Mouse (Mus musculus) intestine, embryonic 16.5 days (tissue): ENCODE results near the gene Lrwd1. TPM values are rescaled to one million over a fixed set of nuclear protein-coding genes. Genes with fewer than 3 reads are reported as not detected.
"Not testable (repeated sequence)": the region's sequence is repeated elsewhere in the genome, so short reads cannot be mapped to it uniquely, and the experiment has no call there.

Experiments
- ATAC-seq: fragments of 200-750 bp; cut with Nextera tagmentation; 2 replicates; pipeline ENCODE4 v1.8.0; 2017; ENCODE audit warnings: moderate TSS enrichment, moderate library complexity
- H3K27ac ChIP-seq: fragments of 300-500 bp; sonication (generic); 2 replicates; pipeline ENCODE4 v1.5.1; 2014; ENCODE audit warnings: mild to moderate bottlenecking, low read length
- H3K27me3 ChIP-seq: fragments of 300-500 bp; sonication (generic); replicated peaks from 2 replicates; pipeline ENCODE4 v1.6.1; 2014; ENCODE audit warnings: low read length, control low read depth, mixed read lengths; ENCODE audit not compliant: control insufficient read depth, insufficient read depth
- H3K36me3 ChIP-seq: fragments of 300-500 bp; sonication (generic); 2 replicates; pipeline ENCODE4 v1.6.1; 2014; ENCODE audit warnings: low read length, control low read depth; ENCODE audit not compliant: control insufficient read depth, insufficient read depth
- H3K4me1 ChIP-seq: fragments of 300-500 bp; sonication (generic); 2 replicates; pipeline ENCODE4 v1.6.1; 2014; ENCODE audit warnings: low read length, control low read depth, mixed read lengths; ENCODE audit not compliant: control insufficient read depth, insufficient read depth
- H3K4me2 ChIP-seq: fragments of 300-500 bp; sonication (generic); 2 replicates; pipeline ENCODE4 v1.6.1; 2014; ENCODE audit warnings: low read depth, low read length, control low read depth
- H3K4me3 ChIP-seq: fragments of 300-500 bp; sonication (generic); 2 replicates; pipeline ENCODE4 v1.5.1; 2014; ENCODE audit warnings: mild to moderate bottlenecking, low read length
- H3K9ac ChIP-seq: fragments of 300-500 bp; sonication (generic); 2 replicates; pipeline ENCODE4 v1.6.1; 2014; ENCODE audit warnings: low read depth, low read length
- H3K9me3 ChIP-seq: fragments of 300-500 bp; sonication (generic); 2 replicates; pipeline ENCODE4 v1.6.1; 2016; ENCODE audit warnings: low read length, control low read depth; ENCODE audit not compliant: control insufficient read depth
- WGBS: fragments of 180-500 bp; shearing (Covaris S2); extraction: QIAGEN DNeasy Blood & Tissue Kit; methylation state at CpG from one replicate; pipeline ENCODE4 v1.1.7; 2014; 5-methylcytosine and 5-hydroxymethylcytosine counted together
- polyA plus RNA-seq: library from polyadenylated mRNA; unstranded; fragments of >200 nt; fragmentation: Nextera tagmentation; extraction: Ambion mirVana; gene quantifications from 2 replicates; pipeline ENCODE4 v1.2.1, GENCODE M21; 2015

Gene Lrwd1
- polyA plus RNA-seq, 1 experiment from 2014 or later, result 22.7 TPM

DNA sequence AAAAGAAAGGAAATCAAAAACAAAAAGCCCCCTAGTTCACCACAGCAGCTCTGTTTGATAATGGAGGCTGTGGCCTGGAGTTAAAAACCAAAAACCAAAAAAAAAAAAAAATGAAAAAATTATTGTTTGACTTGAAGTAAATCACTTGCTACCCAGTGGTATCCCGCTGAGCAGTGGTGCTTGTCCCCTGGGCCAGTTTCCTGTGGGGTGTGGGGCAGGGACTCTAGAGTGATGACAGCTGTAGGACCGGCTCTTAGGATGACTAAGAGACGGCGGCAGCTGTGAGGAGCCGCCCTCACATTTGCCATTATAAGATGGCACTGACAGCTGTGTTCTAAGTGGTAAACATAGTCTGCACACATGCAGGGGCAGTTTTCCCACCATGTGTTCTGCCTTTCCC is 19.5 kb upstream of the Lrwd1 start:
- Histone ChIP-seq H3K4me2 (no peak overlapping the region), H3K9me3 (no peaks in the 10 kb centered on the region), H3K4me3 (no peak overlapping the region), H3K4me1 (no peaks in the 10 kb centered on the region), H3K27ac (no peak overlapping the region), H3K36me3 (no peaks in the 10 kb centered on the region), H3K9ac (no peak overlapping the region), H3K27me3 (no peaks in the 10 kb centered on the region)
- WGBS, result 77% methylated on average over 5 of the region's 5 CpGs
- ATAC-seq, result no peak

DNA sequence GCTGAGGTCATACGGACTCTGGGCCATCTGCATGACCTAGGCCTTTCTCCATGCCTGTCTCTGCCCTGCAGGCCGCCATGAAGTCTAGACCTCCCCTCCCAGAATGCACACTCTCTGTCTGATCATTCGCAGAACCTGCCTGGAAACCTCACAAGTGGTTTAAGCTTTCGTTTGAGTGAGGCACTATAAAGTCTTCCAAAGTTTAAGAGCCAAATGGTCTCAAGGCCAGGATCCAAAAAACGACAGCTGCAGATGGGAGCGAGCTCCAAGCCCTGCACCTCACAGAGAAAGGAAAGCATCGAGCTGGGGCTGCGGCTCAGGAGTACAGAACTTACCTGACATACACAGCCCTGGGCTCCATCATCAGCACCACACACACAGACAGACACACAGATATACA is 16.5 kb upstream of the Lrwd1 start:
- Histone ChIP-seq H3K4me1 (no peaks in the 10 kb centered on the region), H3K4me2 (no peak overlapping the region), H3K36me3 (no peaks in the 10 kb centered on the region), H3K9ac (no peak overlapping the region), H3K27ac (no peak overlapping the region), H3K27me3 (no peaks in the 10 kb centered on the region), H3K9me3 (no peaks in the 10 kb centered on the region), H3K4me3 (no peak overlapping the region)
- ATAC-seq, result no peak
- WGBS, result 67% methylated on average over 8 of the region's 8 CpGs

DNA sequence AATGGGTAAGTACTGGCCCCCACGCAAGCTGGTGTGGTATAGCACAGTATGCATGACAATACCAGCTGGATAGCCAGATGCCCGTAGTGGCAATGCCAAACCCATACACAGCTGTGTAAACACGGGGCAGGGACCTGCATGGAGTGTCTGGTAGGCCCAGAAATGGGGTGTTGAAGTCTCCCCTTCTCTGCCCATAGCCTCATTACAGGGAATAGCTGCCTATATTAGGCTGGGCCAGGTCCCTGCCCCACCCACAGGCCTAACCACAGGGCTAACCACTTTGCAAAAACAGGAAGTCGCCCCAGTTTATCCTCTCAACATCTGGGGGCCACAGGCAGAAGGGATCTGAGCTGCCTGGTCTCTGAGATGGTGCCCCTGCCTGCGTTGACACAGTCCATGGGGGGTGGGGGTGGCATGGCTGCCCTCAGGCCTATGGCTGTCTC is 13.3 kb upstream of the Lrwd1 start:
- not testable (repeated sequence) for H3K27me3 ChIP-seq, H3K9me3 ChIP-seq, H3K4me2 ChIP-seq, H3K4me3 ChIP-seq, H3K36me3 ChIP-seq, H3K4me1 ChIP-seq, H3K27ac ChIP-seq, H3K9ac ChIP-seq
- 76% methylated on average over 5 of the region's 5 CpGs for WGBS
- peak; percentile 6; the same call in 1 of the 2 replicates for ATAC-seq

DNA sequence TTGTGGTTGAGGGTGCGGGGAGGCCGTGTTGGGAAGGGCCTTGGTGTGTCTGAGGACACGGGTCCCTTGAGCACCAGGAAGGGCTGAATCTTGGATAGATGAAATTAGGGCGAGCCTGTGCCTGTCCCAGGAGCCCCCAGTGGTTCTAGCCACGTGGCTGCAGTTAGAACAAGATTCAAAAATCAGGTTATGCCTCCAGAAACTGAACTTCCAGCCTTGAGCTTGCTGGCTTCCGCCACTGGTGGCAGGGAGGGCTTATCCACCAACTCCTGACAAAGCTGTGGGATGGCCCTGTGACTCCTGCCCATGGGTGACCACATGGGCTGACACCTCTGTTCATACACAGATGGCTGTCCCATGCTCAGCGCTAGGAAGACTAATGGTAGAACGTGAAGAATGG is 11.8 kb upstream of the Lrwd1 start:
- Histone ChIP-seq H3K27me3 (no peaks in the 10 kb centered on the region), H3K27ac (no peak overlapping the region), H3K4me1 (no peaks in the 10 kb centered on the region), H3K9ac (no peak overlapping the region), H3K36me3 (no peaks in the 10 kb centered on the region; the same call in 1 of the 2 replicates), H3K4me3 (no peak overlapping the region), H3K4me2 (no peak overlapping the region), H3K9me3 (no peaks in the 10 kb centered on the region)
- 71% methylated on average over 8 of the region's 8 CpGs for WGBS
- no peak for ATAC-seq

DNA sequence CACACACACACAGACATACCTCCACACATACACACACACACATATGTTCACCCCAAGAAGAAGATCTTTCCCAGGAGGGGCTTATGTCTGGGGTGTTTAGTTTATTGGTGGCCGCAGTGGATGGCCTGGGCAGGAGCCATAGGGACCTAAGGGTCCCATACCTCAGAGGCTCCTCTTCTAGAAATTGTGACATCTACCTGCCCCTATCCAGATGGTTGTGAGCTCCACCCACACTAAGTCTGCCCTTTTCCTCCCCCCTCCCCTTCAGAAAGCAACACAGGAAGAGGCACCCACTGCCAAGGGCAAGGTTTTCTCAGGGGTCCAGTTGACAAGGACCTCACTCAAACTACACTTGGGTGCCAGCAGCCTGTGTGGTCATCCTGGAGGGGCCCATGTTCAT is 11.1 kb upstream of the Lrwd1 start:
- Histone ChIP-seq H3K4me1 (no peaks in the 10 kb centered on the region), H3K9ac (no peak overlapping the region), H3K36me3 (peaks cover 5% of the 10 kb centered on the region; the same call in 1 of the 2 replicates), H3K27me3 (no peaks in the 10 kb centered on the region), H3K4me3 (no peak overlapping the region), H3K4me2 (no peak overlapping the region), H3K9me3 (no peaks in the 10 kb centered on the region), H3K27ac (no peak overlapping the region)
- WGBS, result 81% methylated on average over 1 of the region's 1 CpGs
- no peak for ATAC-seq

DNA sequence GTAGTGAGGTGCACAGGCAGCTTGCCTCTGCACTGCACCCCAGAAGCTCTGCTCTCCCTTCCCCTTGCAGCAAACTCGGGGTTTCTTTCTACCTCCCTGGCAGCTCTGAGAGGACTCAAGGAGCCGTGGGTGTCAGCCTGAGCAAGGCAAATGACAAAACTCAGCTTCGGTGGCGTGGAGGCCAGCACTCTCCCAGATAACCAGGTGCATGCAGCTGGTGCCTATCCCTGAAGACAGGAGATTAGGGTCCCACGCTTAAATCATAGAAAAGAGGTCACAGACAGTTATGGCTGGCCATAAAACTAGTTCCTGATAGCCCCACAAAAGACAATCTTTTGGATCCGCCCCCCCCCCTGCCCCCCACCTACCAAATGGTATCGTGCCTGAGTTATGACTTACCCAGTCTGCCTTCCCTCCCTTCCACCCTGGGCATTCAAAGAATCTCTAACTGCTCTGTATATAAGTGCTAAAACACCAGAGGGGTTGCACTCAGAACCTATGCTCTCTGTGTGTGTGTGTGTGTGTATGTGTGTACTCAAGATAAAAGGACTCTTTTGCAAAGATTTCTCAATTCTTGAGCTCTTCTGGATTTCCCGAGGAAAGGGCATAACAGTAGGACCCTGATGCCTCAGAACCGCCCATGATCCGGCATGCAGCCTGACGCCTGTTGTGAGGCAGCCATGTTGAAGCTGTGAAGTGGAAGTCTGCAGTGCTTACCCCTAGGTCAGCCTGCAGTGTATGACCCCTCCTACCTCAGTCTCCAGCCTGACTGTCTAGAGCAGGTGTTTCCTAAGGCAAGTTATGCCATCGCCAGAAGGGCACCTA is 8.9 kb upstream of the Lrwd1 start:
- H3K27ac ChIP-seq, result no peak overlapping the region
- ATAC-seq, result no peak
- H3K27me3 ChIP-seq, result no peaks in the 10 kb centered on the region
- 46% methylated on average over 12 of the region's 12 CpGs for WGBS
- H3K9ac ChIP-seq, result peak overlapping the region; percentile 48; the same call in 1 of the 2 replicates
- H3K4me3 ChIP-seq, result no peak overlapping the region
- no peaks in the 10 kb centered on the region for H3K4me1 ChIP-seq
- peaks cover 11% of the 10 kb centered on the region for H3K36me3 ChIP-seq
- no peak overlapping the region for H3K4me2 ChIP-seq
- H3K9me3 ChIP-seq, result no peaks in the 10 kb centered on the region

DNA sequence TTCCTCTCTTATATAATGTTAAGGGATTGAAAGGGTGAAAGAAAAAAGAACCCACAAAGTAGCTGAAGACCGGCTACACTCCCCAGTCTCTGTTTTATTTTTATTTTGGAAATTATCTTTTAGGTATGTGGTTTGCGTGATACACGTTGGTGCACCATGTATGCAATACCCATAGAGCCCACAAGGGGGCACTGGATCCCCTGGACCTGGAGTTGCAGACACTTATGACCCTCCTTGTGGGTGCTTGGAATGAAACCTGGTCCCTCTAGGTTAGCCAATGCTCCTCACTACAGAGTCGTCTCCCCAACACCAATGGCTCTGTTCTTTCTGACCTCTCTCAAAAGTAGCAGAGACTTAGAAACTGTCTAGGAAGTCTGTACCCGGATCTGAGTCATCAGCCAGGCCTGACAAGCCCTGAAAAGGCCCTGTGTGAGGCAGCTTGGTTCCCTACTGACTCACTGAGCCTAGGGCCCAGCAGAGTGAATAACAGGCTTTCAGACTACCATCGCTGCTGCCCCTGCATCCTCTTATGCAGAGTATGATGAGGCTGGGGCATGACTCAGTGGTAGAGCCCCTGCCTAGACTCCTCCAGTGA is 7.4 kb upstream of the Lrwd1 start:
- WGBS, result 88% methylated on average over 6 of the region's 6 CpGs
- H3K36me3 ChIP-seq, result peaks cover 15% of the 10 kb centered on the region
- ATAC-seq, result no peak

DNA sequence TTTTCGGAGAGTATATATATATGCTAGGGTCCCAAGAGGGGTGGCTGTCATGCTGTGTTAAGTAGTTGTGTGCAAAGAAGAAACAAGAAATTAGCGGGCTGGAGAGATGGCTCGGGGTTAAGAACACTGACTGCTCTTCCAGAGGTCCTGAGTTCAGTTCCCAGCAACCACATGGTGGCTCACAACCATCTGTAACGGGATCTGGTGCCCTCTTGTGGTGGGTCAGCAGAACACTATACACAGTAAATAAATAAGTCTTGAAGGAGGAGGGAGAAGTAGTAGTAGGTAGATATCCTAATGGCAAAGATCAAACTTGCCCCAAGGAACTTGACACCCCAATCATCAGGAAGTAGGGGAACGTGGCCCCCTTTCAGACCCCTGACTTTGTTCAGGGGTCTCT is 6.9 kb upstream of the Lrwd1 start:
- H3K4me2 ChIP-seq, result no peak overlapping the region
- H3K9ac ChIP-seq, result no peak overlapping the region
- H3K4me1 ChIP-seq, result 0 out of 2 replicates have a peak, but pooled peaks cover 3% of the 10 kb centered on the region
- no peaks in the 10 kb centered on the region for H3K9me3 ChIP-seq
- H3K36me3 ChIP-seq, result peaks cover 15% of the 10 kb centered on the region
- WGBS, result 90% methylated on average over 5 of the region's 5 CpGs
- no peak overlapping the region for H3K27ac ChIP-seq
- no peak overlapping the region for H3K4me3 ChIP-seq
- no peak for ATAC-seq
- no peaks in the 10 kb centered on the region for H3K27me3 ChIP-seq

More for the DNA sequence above, 7.4 kb upstream of the Lrwd1 start:
- no peak overlapping the region for H3K9ac ChIP-seq
- H3K4me2 ChIP-seq, result no peak overlapping the region
- no peak overlapping the region for H3K27ac ChIP-seq
- no peaks in the 10 kb centered on the region for H3K27me3 ChIP-seq
- H3K4me3 ChIP-seq, result no peak overlapping the region
- 0 out of 2 replicates have a peak, but pooled peaks cover 3% of the 10 kb centered on the region for H3K4me1 ChIP-seq
- no peaks in the 10 kb centered on the region for H3K9me3 ChIP-seq

DNA sequence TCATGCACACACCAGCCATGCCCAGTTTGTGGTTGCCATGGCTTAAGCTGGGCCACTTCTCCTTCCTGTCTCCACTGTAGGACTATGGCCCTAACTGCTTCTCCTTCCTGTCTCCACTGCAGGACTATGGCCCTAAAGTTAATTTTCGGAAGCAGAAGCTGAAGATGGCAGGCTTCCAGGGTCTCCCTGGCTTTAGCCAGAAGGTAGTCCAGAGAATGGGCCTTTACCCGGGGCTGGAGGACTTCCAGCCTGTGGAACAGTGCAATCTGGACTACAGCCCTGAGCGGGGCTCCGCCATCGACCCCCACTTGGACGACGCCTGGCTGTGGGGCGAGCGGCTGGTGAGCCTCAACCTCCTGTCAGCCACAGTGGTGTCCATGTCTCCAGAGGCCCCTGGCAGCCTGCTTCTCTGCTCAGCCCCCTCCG is 4.2 kb upstream of the Lrwd1 start:
- H3K36me3 ChIP-seq, result peaks cover 15% of the 10 kb centered on the region
- H3K27me3 ChIP-seq, result no peaks in the 10 kb centered on the region
- ATAC-seq, result no peak
- no peaks in the 10 kb centered on the region for H3K9me3 ChIP-seq
- no peak overlapping the region for H3K27ac ChIP-seq
- H3K4me2 ChIP-seq, result no peak overlapping the region
- H3K9ac ChIP-seq, result no peak overlapping the region
- H3K4me3 ChIP-seq, result no peak overlapping the region
- H3K4me1 ChIP-seq, result peaks cover 8% of the 10 kb centered on the region; the same call in 1 of the 2 replicates
- 87% methylated on average over 10 of the region's 10 CpGs for WGBS
